Comparison of ENCODE assay signal across 8 mouse cellular contexts in genomic region chr7:75781948-75782722, GRCm38 (mm10).
DNase-seq lines count a peak whose midpoint lies in the region; ATAC-seq lines count a peak whose summit lies in the region.

No protein-coding gene starts in this region.

- H3K9ac ChIP-seq in lung, embryonic 16.5 days (ENCODE audit: low read length), result peak overlapping the region; percentile 77

- peak overlapping the region; percentile 72 for H3K4me2 ChIP-seq in lung, embryonic 16.5 days (ENCODE audit: low read depth, low read length)

- no peak overlapping the region for H3K27ac ChIP-seq in lung, embryonic 16.5 days (ENCODE audit: low read length)

- WGBS in lung, embryonic 16.5 days, result 10% methylated on average over 36 of the region's 36 CpGs

- H3K27me3 ChIP-seq in lung, embryonic 16.5 days (ENCODE audit: control insufficient read depth, insufficient read depth, low read depth, low read length), result no peaks in the 10 kb centered on the region

- peak overlapping the region; percentile 72 for H3K4me3 ChIP-seq in lung, embryonic 16.5 days (ENCODE audit: low read length)

- peak; percentile 72 for DNase-seq in MEL-GATA-1-ER (ENCODE audit: extremely low read depth, low read depth)
- peak; percentile 12 for DNase-seq in cerebellum, adult 8-10 months
- DNase-seq in forelimb bud, embryonic 11.5 days (ENCODE audit: low read depth, low spot score), result peak; percentile 92
- DNase-seq in layer of hippocampus, adult 9-10 months (ENCODE audit: low spot score), result peak; percentile 83
- peak; percentile 73 for DNase-seq in ovary, postnatal 10 days (ENCODE audit: low spot score)
- peak; percentile 87 for DNase-seq in thymus, postnatal 10 days (ENCODE audit: low spot score in 2 of 2)

- peaks cover 12% of the 10 kb centered on the region; the same call in 1 of the 2 replicates for H3K36me3 ChIP-seq in lung, embryonic 16.5 days (ENCODE audit: control insufficient read depth, insufficient read depth, low read length)

- ATAC-seq in hematopoietic stem cell, adult 5-6 weeks (replicated peaks in 1 of 2; ENCODE audit: insufficient read depth in 1 of 2, low FRiP score in 2 of 2, low TSS enrichment in 1 of 2, low read depth in 1 of 2, poor library complexity in 2 of 2, severe bottlenecking in 2 of 2), result peak; percentile 99 to 100
- peak; percentile 96 for ATAC-seq in lung, embryonic 16.5 days (ENCODE audit: low read depth)

- H3K9me3 ChIP-seq in lung, embryonic 16.5 days (ENCODE audit: control insufficient read depth, low read length), result no peaks in the 10 kb centered on the region

- H3K4me1 ChIP-seq in lung, embryonic 16.5 days (replicated peaks; ENCODE audit: control insufficient read depth, insufficient read depth, low read length), result no peaks in the 10 kb centered on the region; the same call in 1 of the 2 replicates

Comparison
In these comparisons a context has a peak if more than half of its experiments do, and no peak if none do; other contexts are left out.
1. DNase-seq: peak in every context shown above with its lines; median percentile 92 in forelimb bud, embryonic 11.5 days; 87 in thymus, postnatal 10 days; 83 in layer of hippocampus, adult 9-10 months; 73 in ovary, postnatal 10 days; 72 in MEL-GATA-1-ER; 12 in cerebellum, adult 8-10 months.